In genomic region chr11:82708934-82709333, GRCm38 (mm10) we compare ENCODE assay signal across 22 mouse cellular contexts. TPM values are rescaled to one million over a fixed set of nuclear protein-coding genes. Genes with fewer than 3 reads are reported as not detected.
DNase-seq lines count a peak whose midpoint lies in the region; ATAC-seq and TF ChIP-seq lines count a peak whose summit lies in the region.
"Had no signal": no experiment of that assay in that cellular context is flagged by ENCODE, and none has a peak within 500 bp of the region (broad histone marks: within the 10 kb centered on the region; RNA-seq: fewer than 3 reads in every experiment).

No protein-coding gene starts in this region.

- 0 out of 2 replicates have a peak, but pooled peaks have one; percentile 9 for TF ChIP-seq CTCF in cerebellum, adult 2 months (IDR thresholded peaks at IDR 0.05; ENCODE audit: borderline replicate concordance, insufficient read depth, low read depth, low read length)
- TF ChIP-seq CTCF in intestine, postnatal 0 days (IDR thresholded peaks at IDR 0.05; ENCODE audit: low read depth), result peak; percentile 21; the same call in 1 of the 2 replicates
- TF ChIP-seq CTCF in testis, adult 2 months (IDR thresholded peaks at IDR 0.05; ENCODE audit: control insufficient read depth, insufficient read depth, insufficient replicate concordance, low read depth, low read length), result peak; percentile 5; the same call in 1 of the 2 replicates

- H3K9me3 ChIP-seq in intestine, postnatal 0 days (ENCODE audit: control insufficient read depth), result no peaks in the 10 kb centered on the region
- no peaks in the 10 kb centered on the region for H3K9me3 ChIP-seq in intestine, embryonic 16.5 days (ENCODE audit: control insufficient read depth, low read length)
- H3K9me3 ChIP-seq: embryonic facial prominence, embryonic 15.5 days; hindbrain, embryonic 10.5 days; midbrain, embryonic 15.5 days had no signal

- no peak for DNase-seq in cerebellum, adult 2 months
- no peak for DNase-seq in testis, postnatal 14 days (ENCODE audit: low spot score)
- DNase-seq in right cerebral cortex, postnatal 4 days, result no peak
- no peak for DNase-seq in frontal cortex, postnatal 36 days (ENCODE audit: low spot score in 2 of 2)
- DNase-seq: adrenal gland, postnatal 10 days; cerebellum, adult 9-11 months; kidney, adult 18-20 months; kidney, postnatal 10 days; layer of hippocampus, postnatal 36 days; lung, postnatal 4 days; right cerebral cortex, adult 18-20 months had no signal

- no peak overlapping the region for H3K4me2 ChIP-seq in intestine, postnatal 0 days (replicated peaks; ENCODE audit: low read depth)
- no peak overlapping the region for H3K4me2 ChIP-seq in intestine, embryonic 16.5 days (ENCODE audit: low read depth, low read length)
- H3K4me2 ChIP-seq: embryonic facial prominence, embryonic 15.5 days; heart, embryonic 11.5 days; midbrain, embryonic 15.5 days had no signal

- H3K4me1 ChIP-seq in cerebellum, adult 2 months (ENCODE audit: control insufficient read depth, insufficient read depth, low read length), result 0 out of 2 replicates have a peak, but pooled peaks cover 2% of the 10 kb centered on the region
- no peaks in the 10 kb centered on the region for H3K4me1 ChIP-seq in intestine, postnatal 0 days (replicated peaks; ENCODE audit: control insufficient read depth, insufficient read depth, low read length)
- no peaks in the 10 kb centered on the region for H3K4me1 ChIP-seq in intestine, embryonic 16.5 days (ENCODE audit: control insufficient read depth, insufficient read depth, low read length)
- no peaks in the 10 kb centered on the region for H3K4me1 ChIP-seq in testis, adult 2 months (ENCODE audit: control insufficient read depth, insufficient read depth, low read length)
- H3K4me1 ChIP-seq: embryonic facial prominence, embryonic 15.5 days; hindbrain, embryonic 10.5 days; midbrain, embryonic 15.5 days had no signal

- H3K36me3 ChIP-seq in intestine, postnatal 0 days (ENCODE audit: control insufficient read depth, insufficient read depth), result no peaks in the 10 kb centered on the region
- H3K36me3 ChIP-seq in intestine, embryonic 16.5 days (ENCODE audit: control insufficient read depth, insufficient read depth, low read length), result no peaks in the 10 kb centered on the region
- H3K36me3 ChIP-seq in testis, adult 2 months (ENCODE audit: control insufficient read depth, insufficient read depth, low read length), result no peaks in the 10 kb centered on the region
- H3K36me3 ChIP-seq: embryonic facial prominence, embryonic 15.5 days; hindbrain, embryonic 10.5 days; midbrain, embryonic 15.5 days had no signal

- no peak for ATAC-seq in cerebellum, adult (ENCODE audit: insufficient number of reproducible peaks, low FRiP score, low TSS enrichment)
- ATAC-seq in intestine, postnatal 0 days, result no peak
- no peak for ATAC-seq in intestine, embryonic 16.5 days
- ATAC-seq: activated CD4-positive, CD25-positive, alpha-beta regulatory T cell, adult 4 months; midbrain, embryonic 15.5 days had no signal

- H3K27ac ChIP-seq in cerebellum, adult 2 months (ENCODE audit: insufficient read depth, low read length), result no peak overlapping the region
- no peak overlapping the region for H3K27ac ChIP-seq in intestine, postnatal 0 days (ENCODE audit: low read depth, low read length)
- H3K27ac ChIP-seq in intestine, embryonic 16.5 days (ENCODE audit: low read length), result no peak overlapping the region
- H3K27ac ChIP-seq in testis, adult 2 months (ENCODE audit: control insufficient read depth, insufficient read depth, low read depth, low read length), result no peak overlapping the region
- H3K27ac ChIP-seq: embryonic facial prominence, embryonic 15.5 days; hindbrain, embryonic 10.5 days; liver, embryonic 14.5 days; midbrain, embryonic 15.5 days had no signal

- H3K4me3 ChIP-seq in cerebellum, adult 2 months (replicated peaks; ENCODE audit: insufficient read depth, low read depth, low read length), result no peak overlapping the region
- no peak overlapping the region for H3K4me3 ChIP-seq in intestine, postnatal 0 days (ENCODE audit: low read depth, low read length)
- H3K4me3 ChIP-seq in intestine, embryonic 16.5 days (ENCODE audit: low read length), result no peak overlapping the region
- no peak overlapping the region for H3K4me3 ChIP-seq in testis, adult 2 months (ENCODE audit: control insufficient read depth, low read depth, low read length)
- H3K4me3 ChIP-seq: embryonic facial prominence, embryonic 15.5 days; hindbrain, embryonic 10.5 days; midbrain, embryonic 15.5 days; myocyte had no signal

- TF ChIP-seq POLR2A in cerebellum, adult 2 months (IDR thresholded peaks at IDR 0.05; ENCODE audit: borderline replicate concordance, insufficient read depth, low read length), result no peak
- no peak for TF ChIP-seq POLR2A in testis, adult 2 months (IDR thresholded peaks at IDR 0.05; ENCODE audit: control insufficient read depth, low read depth, low read length)

- H3K27me3 ChIP-seq in cerebellum, adult 2 months (ENCODE audit: control insufficient read depth, insufficient read depth, low read length), result no peaks in the 10 kb centered on the region
- no peaks in the 10 kb centered on the region for H3K27me3 ChIP-seq in intestine, postnatal 0 days (replicated peaks; ENCODE audit: control insufficient read depth, insufficient read depth, low read length)
- no peaks in the 10 kb centered on the region for H3K27me3 ChIP-seq in intestine, embryonic 16.5 days (replicated peaks; ENCODE audit: control insufficient read depth, insufficient read depth, low read length)
- no peaks in the 10 kb centered on the region for H3K27me3 ChIP-seq in testis, adult 2 months (ENCODE audit: control insufficient read depth, insufficient read depth, low read length)
- H3K27me3 ChIP-seq: embryonic facial prominence, embryonic 15.5 days; midbrain, embryonic 15.5 days had no signal

- 86% methylated on average over 4 of the region's 4 CpGs for WGBS in cerebellum, adult 2 months
- WGBS in intestine, postnatal 0 days, result 69% methylated on average over 4 of the region's 4 CpGs
- 82% methylated on average over 4 of the region's 4 CpGs for WGBS in intestine, embryonic 16.5 days

- H3K9ac ChIP-seq in intestine, postnatal 0 days (ENCODE audit: low read depth, low read length), result no peak overlapping the region
- H3K9ac ChIP-seq in intestine, embryonic 16.5 days (ENCODE audit: low read depth, low read length), result no peak overlapping the region
- H3K9ac ChIP-seq: embryonic facial prominence, embryonic 15.5 days; liver, embryonic 14.5 days; midbrain, embryonic 15.5 days had no signal

RNA-seq across cellular contexts. Expression of gene Cct6b, which starts 55.2 kb away (rescaled TPM):
- polyA plus RNA-seq in cerebellum, adult 2 months (2012; rRNA removed), result 0.19 and 0.23 TPM in 2 replicates
- polyA plus RNA-seq in intestine, postnatal 0 days (2015; fragmentation: Nextera tagmentation; extraction: Ambion mirVana), result 0.27 and 0.29 TPM in 2 replicates
- polyA plus RNA-seq in intestine, embryonic 16.5 days (2015; fragmentation: Nextera tagmentation; extraction: Ambion mirVana), result 0.34 and 0.49 TPM in 2 replicates
- polyA plus RNA-seq in testis, adult 2 months (2012; rRNA removed), result 89.2 and 95.6 TPM in 2 replicates

RNA-seq across cellular contexts. Expression of gene Zfp830, which starts 55.2 kb away (rescaled TPM):
- 14.0 and 14.4 TPM in 2 replicates for polyA plus RNA-seq in cerebellum, adult 2 months (2012; rRNA removed)
- 19.5 and 21.1 TPM in 2 replicates for polyA plus RNA-seq in intestine, postnatal 0 days (2015; fragmentation: Nextera tagmentation; extraction: Ambion mirVana)
- polyA plus RNA-seq in intestine, embryonic 16.5 days (2015; fragmentation: Nextera tagmentation; extraction: Ambion mirVana), result 32.0 and 35.6 TPM in 2 replicates
- 14.0 and 18.1 TPM in 2 replicates for polyA plus RNA-seq in testis, adult 2 months (2012; rRNA removed)

Comparison
In these comparisons a context has a peak if more than half of its experiments do, and no peak if none do; other contexts are left out.
1. RNA of gene Cct6b, which starts 55.2 kb away (polyA plus RNA-seq): 89.2 to 95.6 TPM in testis, adult 2 months; 0.34 to 0.49 TPM in intestine, embryonic 16.5 days, 0.27 to 0.29 TPM in intestine, postnatal 0 days and 0.19 to 0.23 TPM in cerebellum, adult 2 months; every median in the first group is over 10 times any median in the second.
2. Peak in every context shown above with its lines, with median percentiles within 50 percentile points of each other: CTCF ChIP-seq.